Mouse (Mus musculus) liver, embryonic 14.5 days (tissue): ENCODE data around the gene Nhs.

Source experiments
- CTCF ChIP-seq: IDR thresholded peaks from 2 replicates; pipeline ENCODE4 v1.5.1; 2016; ENCODE audit warnings: antibody characterized with exemption, low read depth, control low read depth
- EP300 ChIP-seq: IDR thresholded peaks from 2 replicates; pipeline ENCODE4 v1.6.1; 2016; ENCODE audit warnings: antibody characterized with exemption, low read depth

DNA sequence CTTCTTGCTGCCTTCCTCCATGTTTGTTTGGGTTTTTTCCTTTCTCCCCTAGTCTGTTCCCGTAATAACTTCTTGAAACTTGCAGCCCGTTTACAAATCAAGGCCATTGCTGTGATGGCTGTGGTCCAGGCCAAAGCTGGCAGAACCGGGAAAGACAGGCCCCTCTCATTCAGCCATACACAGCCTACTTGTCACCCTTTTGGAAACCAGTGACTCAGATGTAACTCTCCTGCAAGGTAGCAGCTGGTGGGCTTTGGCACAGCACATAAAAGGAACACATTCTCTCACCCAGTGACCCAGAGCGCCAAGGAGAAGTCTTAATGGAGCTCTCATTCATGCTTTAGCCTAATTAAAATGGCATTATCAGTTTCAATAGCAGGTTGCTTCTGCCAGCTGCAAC lies 72.2 kb downstream of the Nhs start:
- no peak for TF ChIP-seq CTCF
- no peak for TF ChIP-seq EP300
